Comparison of ENCODE assay signal across 9 mouse cellular contexts in the genomic region with DNA sequence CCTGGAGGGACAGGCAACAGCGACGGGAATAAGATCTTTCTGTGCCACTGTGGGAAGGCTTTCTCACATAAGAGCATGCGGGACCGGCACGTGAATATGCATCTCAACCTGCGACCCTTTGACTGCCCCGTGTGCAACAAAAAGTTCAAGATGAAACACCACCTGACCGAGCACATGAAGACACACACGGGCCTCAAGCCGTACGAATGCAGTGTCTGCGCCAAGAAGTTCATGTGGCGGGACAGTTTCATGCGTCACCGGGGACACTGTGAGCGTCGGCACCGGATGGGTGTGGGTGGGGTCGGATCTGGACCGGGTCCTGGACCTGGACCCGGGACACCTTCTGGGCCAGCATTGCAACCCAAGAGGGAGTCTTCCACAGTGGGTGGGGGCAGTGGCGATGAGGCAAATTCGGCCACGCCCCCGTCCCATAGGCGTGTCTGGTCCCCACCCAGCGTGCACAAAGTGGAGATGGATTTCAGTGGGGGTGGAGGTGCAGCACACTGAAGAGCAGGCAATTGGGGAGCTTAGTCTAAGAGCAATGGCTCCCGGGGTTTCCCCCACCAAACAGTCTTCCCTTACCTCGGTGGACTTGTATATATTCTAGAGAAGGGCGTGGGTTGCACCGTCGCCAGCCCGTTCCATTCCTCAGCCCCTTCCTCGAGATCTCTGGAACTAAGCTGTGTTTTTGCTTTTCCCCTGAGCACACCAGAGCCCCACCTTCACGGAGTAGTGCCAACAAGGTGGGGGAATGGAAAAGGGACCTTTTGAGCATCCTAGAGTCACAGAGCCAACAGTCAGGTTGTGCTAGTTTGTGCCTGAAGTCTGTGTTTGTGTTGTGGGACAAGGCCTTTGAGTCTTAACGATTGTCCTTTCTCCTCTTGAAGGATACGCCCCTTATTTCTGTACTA. TPM values are rescaled to one million over a fixed set of nuclear protein-coding genes. Genes with fewer than 3 reads are reported as not detected.
DNase-seq lines count a peak whose midpoint lies in the region; ATAC-seq and TF ChIP-seq lines count a peak whose summit lies in the region.
"Had no signal": no experiment of that assay in that cellular context is flagged by ENCODE, and none has a peak within 500 bp of the region (broad histone marks: within the 10 kb centered on the region; RNA-seq: fewer than 3 reads in every experiment).

No protein-coding gene starts in this region.

- ATAC-seq in forebrain, embryonic 12.5 days (ENCODE audit: low FRiP score) = no peak
- no peak for ATAC-seq in hindbrain, postnatal 0 days
- ATAC-seq in lung, postnatal 0 days = no peak

- H3K4me1 ChIP-seq in forebrain, embryonic 12.5 days = peaks cover 57% of the 10 kb centered on the region
- 0 out of 2 replicates have a peak, but pooled peaks cover 5% of the 10 kb centered on the region for H3K4me1 ChIP-seq in hindbrain, postnatal 0 days (ENCODE audit: insufficient read depth, low read length)
- peaks cover 11% of the 10 kb centered on the region; the same call in 1 of the 2 replicates for H3K4me1 ChIP-seq in lung, postnatal 0 days (ENCODE audit: insufficient read depth, low read depth, low read length)

- DNase-seq in gastrocnemius, adult 18-20 months (ENCODE audit: low spot score) = peak; percentile 55
- no peak for DNase-seq in gastrocnemius, postnatal 4 days (ENCODE audit: low spot score in 2 of 2)
- DNase-seq in ES-CJ7 (ENCODE audit: low read depth, low spot score) = peak; percentile 65
- no peak for DNase-seq in hindbrain, postnatal 0 days (ENCODE audit: low spot score)
- DNase-seq in lung, postnatal 0 days (ENCODE audit: low spot score) = peak; percentile 32
- peak; percentile 42 to 61 for DNase-seq in urinary bladder, postnatal 36 days (ENCODE audit: low spot score in 2 of 2)
- no peak for DNase-seq in layer of hippocampus, adult 8-10 months (ENCODE audit: low spot score in 2 of 2)

- 62% methylated on average over 37 of the region's 37 CpGs for WGBS in forebrain, embryonic 12.5 days
- 62% methylated on average over 37 of the region's 37 CpGs for WGBS in hindbrain, postnatal 0 days
- WGBS in lung, postnatal 0 days = 60% methylated on average over 37 of the region's 37 CpGs

- H3K4me3 ChIP-seq in forebrain, embryonic 12.5 days (replicated peaks) = peak overlapping the region; percentile 46
- peak overlapping the region; percentile 48; the same call in 1 of the 2 replicates for H3K4me3 ChIP-seq in hindbrain, postnatal 0 days (ENCODE audit: low read length)
- peak overlapping the region; percentile 75; the same call in 1 of the 2 replicates for H3K4me3 ChIP-seq in lung, postnatal 0 days (ENCODE audit: low read depth, low read length)

- peaks cover 31% of the 10 kb centered on the region for H3K36me3 ChIP-seq in forebrain, embryonic 12.5 days (replicated peaks)
- peaks cover 11% of the 10 kb centered on the region; the same call in 1 of the 2 replicates for H3K36me3 ChIP-seq in hindbrain, postnatal 0 days (ENCODE audit: insufficient read depth, low read length)
- H3K36me3 ChIP-seq in lung, postnatal 0 days (ENCODE audit: insufficient read depth, low read length) = peaks cover 13% of the 10 kb centered on the region; the same call in 1 of the 2 replicates

- H3K27me3 ChIP-seq in forebrain, embryonic 12.5 days = peaks cover 7% of the 10 kb centered on the region; the same call in 1 of the 2 replicates
- H3K27me3 ChIP-seq in hindbrain, postnatal 0 days (ENCODE audit: insufficient read depth, low read length) = no peaks in the 10 kb centered on the region
- H3K27me3 ChIP-seq in lung, postnatal 0 days (replicated peaks; ENCODE audit: insufficient read depth, low read length) = no peaks in the 10 kb centered on the region
- H3K27me3 ChIP-seq: Patski had no signal

- no peaks in the 10 kb centered on the region for H3K9me3 ChIP-seq in forebrain, embryonic 12.5 days
- no peaks in the 10 kb centered on the region for H3K9me3 ChIP-seq in hindbrain, postnatal 0 days (ENCODE audit: low read length)
- no peaks in the 10 kb centered on the region for H3K9me3 ChIP-seq in lung, postnatal 0 days (ENCODE audit: low read length)

- peak overlapping the region; percentile 87 for H3K4me2 ChIP-seq in forebrain, embryonic 12.5 days
- peak overlapping the region; percentile 74 for H3K4me2 ChIP-seq in hindbrain, postnatal 0 days (ENCODE audit: low read depth, low read length)
- H3K4me2 ChIP-seq in lung, postnatal 0 days (replicated peaks; ENCODE audit: low read depth, low read length) = peak overlapping the region; percentile 98

- H3K27ac ChIP-seq in forebrain, embryonic 12.5 days = no peak overlapping the region
- no peak overlapping the region for H3K27ac ChIP-seq in hindbrain, postnatal 0 days
- peak overlapping the region; percentile 91; the same call in 1 of the 2 replicates for H3K27ac ChIP-seq in lung, postnatal 0 days (ENCODE audit: low read length)

- no peak for TF ChIP-seq CTCF in hindbrain, postnatal 0 days (IDR thresholded peaks at IDR 0.05; ENCODE audit: low read depth)
- TF ChIP-seq CTCF in lung, postnatal 0 days (IDR thresholded peaks at IDR 0.05) = no peak

- TF ChIP-seq EP300 in lung, postnatal 0 days (IDR thresholded peaks at IDR 0.05) = no peak; the same call in 1 of the 2 replicates

- no peak overlapping the region for H3K9ac ChIP-seq in forebrain, embryonic 12.5 days
- no peak overlapping the region for H3K9ac ChIP-seq in hindbrain, postnatal 0 days (replicated peaks; ENCODE audit: low read length)
- peak overlapping the region; percentile 77; the same call in 1 of the 2 replicates for H3K9ac ChIP-seq in lung, postnatal 0 days (replicated peaks; ENCODE audit: low read depth)

RNA-seq across cellular contexts. Expression of a gene that starts 2.8 kb away (rescaled TPM):
- 10 to 100 TPM; 14.2 to 16.4 TPM for total RNA-seq in gastrocnemius, adult 18-20 months (2021)
- total RNA-seq in gastrocnemius, postnatal 4 days (2021) = 10 to 100 TPM; 24.9 to 26.8 TPM
- 23.1 and 23.5 TPM in 2 replicates for polyA plus RNA-seq in forebrain, embryonic 12.5 days (2016; fragmentation: Nextera tagmentation; extraction: Ambion mirVana)
- total RNA-seq in hindbrain, postnatal 0 days (2014; rRNA removed) = 58.5 TPM in 2 replicates
- 20.8 and 23.0 TPM in 2 replicates for polyA plus RNA-seq in hindbrain, postnatal 0 days (2015; fragmentation: Nextera tagmentation; extraction: Ambion mirVana)
- polyA plus RNA-seq in lung, postnatal 0 days (2015; fragmentation: Nextera tagmentation; extraction: Ambion mirVana) = 16.6 and 17.0 TPM in 2 replicates
- total RNA-seq in layer of hippocampus, adult 8-10 months (2022) = 10 to 100 TPM; 28.8 to 36.0 (median 32.5) TPM

RNA-seq across cellular contexts. Expression of a gene that starts 2.8 kb away (rescaled TPM):
- total RNA-seq in gastrocnemius, adult 18-20 months (2021) = 10 to 100 TPM; 30.2 to 31.7 TPM
- 10 to 100 TPM; 43.2 to 43.9 TPM for total RNA-seq in gastrocnemius, postnatal 4 days (2021)
- 16.1 and 19.5 TPM in 2 replicates for polyA plus RNA-seq in forebrain, embryonic 12.5 days (2016; fragmentation: Nextera tagmentation; extraction: Ambion mirVana)
- 41.5 and 61.8 TPM in 2 replicates for total RNA-seq in hindbrain, postnatal 0 days (2014; rRNA removed)
- polyA plus RNA-seq in hindbrain, postnatal 0 days (2015; fragmentation: Nextera tagmentation; extraction: Ambion mirVana) = 39.1 and 40.2 TPM in 2 replicates
- 102 and 113 TPM in 2 replicates for polyA plus RNA-seq in lung, postnatal 0 days (2015; fragmentation: Nextera tagmentation; extraction: Ambion mirVana)
- total RNA-seq in layer of hippocampus, adult 8-10 months (2022) = 10 to 100 TPM; 39.9 to 87.4 (median 58.2) TPM

RNA-seq across cellular contexts. Expression of a gene that starts 9.3 kb away (rescaled TPM):
- total RNA-seq in gastrocnemius, adult 18-20 months (2021) = 10 to 100 TPM; 12.0 to 13.7 TPM
- 10 to 100 TPM; 21.9 to 24.9 TPM for total RNA-seq in gastrocnemius, postnatal 4 days (2021)
- polyA plus RNA-seq in forebrain, embryonic 12.5 days (2016; fragmentation: Nextera tagmentation; extraction: Ambion mirVana) = 67.9 and 68.2 TPM in 2 replicates
- total RNA-seq in hindbrain, postnatal 0 days (2014; rRNA removed) = 52.1 and 58.4 TPM in 2 replicates
- 39.0 and 41.9 TPM in 2 replicates for polyA plus RNA-seq in hindbrain, postnatal 0 days (2015; fragmentation: Nextera tagmentation; extraction: Ambion mirVana)
- polyA plus RNA-seq in lung, postnatal 0 days (2015; fragmentation: Nextera tagmentation; extraction: Ambion mirVana) = 23.9 and 29.0 TPM in 2 replicates
- 10 to 100 TPM; 24.2 to 27.1 (median 26.1) TPM for total RNA-seq in layer of hippocampus, adult 8-10 months (2022)

RNA-seq across cellular contexts. Expression of a gene that starts 10.8 kb away (rescaled TPM):
- 10 to 100 TPM; 26.4 to 31.9 TPM for total RNA-seq in gastrocnemius, adult 18-20 months (2021)
- total RNA-seq in gastrocnemius, postnatal 4 days (2021) = 10 to 100 TPM; 43.2 to 48.4 TPM
- polyA plus RNA-seq in forebrain, embryonic 12.5 days (2016; fragmentation: Nextera tagmentation; extraction: Ambion mirVana) = 53.7 and 55.9 TPM in 2 replicates
- 91.4 and 116 TPM in 2 replicates for total RNA-seq in hindbrain, postnatal 0 days (2014; rRNA removed)
- polyA plus RNA-seq in hindbrain, postnatal 0 days (2015; fragmentation: Nextera tagmentation; extraction: Ambion mirVana) = 36.1 and 36.8 TPM in 2 replicates
- 39.0 and 45.2 TPM in 2 replicates for polyA plus RNA-seq in lung, postnatal 0 days (2015; fragmentation: Nextera tagmentation; extraction: Ambion mirVana)
- 10 to 100 TPM; 64.3 to 90.9 (median 81.8) TPM for total RNA-seq in layer of hippocampus, adult 8-10 months (2022)

RNA-seq across cellular contexts. Expression of a gene that starts 13.6 kb away (rescaled TPM):
- not detected for total RNA-seq in gastrocnemius, adult 18-20 months (2021)
- total RNA-seq in gastrocnemius, postnatal 4 days (2021) = not detected
- polyA plus RNA-seq in forebrain, embryonic 12.5 days (2016; fragmentation: Nextera tagmentation; extraction: Ambion mirVana) = not detected in 2 replicates
- total RNA-seq in hindbrain, postnatal 0 days (2014; rRNA removed) = 1.3 TPM in 1 of 2 replicates, not detected in the other
- polyA plus RNA-seq in hindbrain, postnatal 0 days (2015; fragmentation: Nextera tagmentation; extraction: Ambion mirVana) = 0.88 and 1.2 TPM in 2 replicates
- polyA plus RNA-seq in lung, postnatal 0 days (2015; fragmentation: Nextera tagmentation; extraction: Ambion mirVana) = 0.29 and 0.55 TPM in 2 replicates
- 1 to 10 TPM in 2 of 4 experiments, not detected in 2; 1.4 to 1.8 TPM for total RNA-seq in layer of hippocampus, adult 8-10 months (2022)
- polyA plus RNA-seq: Patski had no signal

Comparison
In these comparisons a context has a peak if more than half of its experiments do, and no peak if none do; other contexts are left out.
1. DNase-seq: peak in gastrocnemius, adult 18-20 months (single experiment), ES-CJ7 (single experiment), lung, postnatal 0 days (single experiment) and urinary bladder, postnatal 36 days (2 of 2); none in gastrocnemius, postnatal 4 days (0 of 2), hindbrain, postnatal 0 days (single experiment) and layer of hippocampus, adult 8-10 months (0 of 2).
2. Peak in every context shown above with its lines, with median percentiles within 50 percentile points of each other: H3K4me2 ChIP-seq and H3K4me3 ChIP-seq.